Mouse (Mus musculus) MEL (cell line): ENCODE results near the gene Tmcc3. TPM values are rescaled to one million over a fixed set of nuclear protein-coding genes. Genes with fewer than 3 reads are reported as not detected.
A peak's percentile ranks its signal among the peaks of the same experiment; 100 is the strongest.
"Not testable (repeated sequence)": the region's sequence is repeated elsewhere in the genome, so short reads cannot be mapped to it uniquely, and the experiment has no call there.

Experiments used
- DNase-seq: peaks from one replicate; pipeline ENCODE4 v3.0.0; 2011; ENCODE audit warnings: low read depth, low spot score
- H3K27ac ChIP-seq: 2 replicates; pipeline ENCODE4 v1.5.1; 2012; ENCODE audit warnings: low read depth, mild to moderate bottlenecking, control low read depth, low read length, moderate library complexity; ENCODE audit not compliant: control insufficient read depth
- H3K27me3 ChIP-seq, 2 experiments: fragments of 150-350 bp in 1 of 2; sonication (generic) in 1 of 2; 2 replicates each; pipeline ENCODE4 v1.6.1; 2012; ENCODE audit warnings: low read length in 2 of 2, mild to moderate bottlenecking in 2 of 2, improper control_type of control experiment in 1 of 2, moderate library complexity in 1 of 2; ENCODE audit not compliant: insufficient read depth in 2 of 2, control insufficient read depth in 1 of 2
- H3K36me3 ChIP-seq, 2 experiments: 2 replicates each; pipeline ENCODE4 v1.6.1; 2012 to 2014; ENCODE audit warnings: low read length in 2 of 2, improper control_type of control experiment in 1 of 2, inconsistent platforms in 1 of 2, mild to moderate bottlenecking in 1 of 2; ENCODE audit not compliant: insufficient read depth in 2 of 2, control insufficient read depth in 1 of 2
- H3K4me1 ChIP-seq, 2 experiments: fragments of 150-350 bp in 1 of 2; sonication (generic) in 1 of 2; 2 replicates each; pipeline ENCODE4 v1.6.1; 2012; ENCODE audit warnings: low read length in 2 of 2, improper control_type of control experiment in 1 of 2, mild to moderate bottlenecking in 1 of 2; ENCODE audit not compliant: insufficient read depth in 2 of 2, control insufficient read depth in 1 of 2
- H3K4me3 ChIP-seq, 2 experiments: fragments of 150-350 bp in 1 of 2; sonication (generic) in 1 of 2; 2 replicates each; pipeline ENCODE4 v1.5.1; 2012; ENCODE audit warnings: low read depth in 2 of 2, low read length in 2 of 2, mild to moderate bottlenecking in 2 of 2, moderate library complexity in 2 of 2, control low read depth in 1 of 2, improper control_type of control experiment in 1 of 2; ENCODE audit not compliant: control insufficient read depth in 1 of 2, insufficient read depth in 1 of 2
- H3K79me2 ChIP-seq: 2 replicates; pipeline ENCODE4 v1.6.1; 2012; ENCODE audit warnings: mild to moderate bottlenecking, low read length, moderate library complexity; ENCODE audit not compliant: control insufficient read depth, poor library complexity, insufficient read depth
- H3K9ac ChIP-seq: 2 replicates; pipeline ENCODE4 v1.6.1; 2012; ENCODE audit warnings: low read depth, mild to moderate bottlenecking, control low read depth, low read length, moderate library complexity; ENCODE audit not compliant: control insufficient read depth, poor library complexity, severe bottlenecking
- H3K9me3 ChIP-seq: fragments of 150-350 bp; sonication (generic); replicated peaks from 2 replicates; pipeline ENCODE4 v1.6.1; 2012; ENCODE audit warnings: mild to moderate bottlenecking, low read length, improper control_type of control experiment, moderate library complexity; ENCODE audit not compliant: insufficient read depth
- ELF1 ChIP-seq: IDR thresholded peaks from 2 replicates; pipeline ENCODE4 v1.6.1; 2014; ENCODE audit warnings: low read depth, mild to moderate bottlenecking, inconsistent platforms, low read length, improper control_type of control experiment, moderate library complexity
- ETS1 ChIP-seq: IDR thresholded peaks from 2 replicates; pipeline ENCODE4 v1.6.1; 2012; ENCODE audit warnings: low read depth, mild to moderate bottlenecking, inconsistent platforms, low read length, improper control_type of control experiment, moderate library complexity
- MXI1 ChIP-seq: IDR thresholded peaks from 2 replicates; pipeline ENCODE4 v1.6.1; 2011; ENCODE audit warnings: mild to moderate bottlenecking, low read depth, low read length, improper control_type of control experiment
- NRF1 ChIP-seq: IDR thresholded peaks from 2 replicates; pipeline ENCODE4 v1.6.1; 2014; ENCODE audit warnings: low read depth, mild to moderate bottlenecking, inconsistent platforms, low read length, improper control_type of control experiment, moderate library complexity; ENCODE audit not compliant: poor library complexity, insufficient read depth, severe bottlenecking
- POLR2A ChIP-seq, 2 experiments: IDR thresholded peaks; 2 replicates each; pipeline ENCODE4 v1.6.1; 2011 to 2012; ENCODE audit warnings: low read length in 2 of 2, mild to moderate bottlenecking in 2 of 2, control low read depth in 1 of 2, improper control_type of control experiment in 1 of 2, low read depth in 1 of 2, moderate library complexity in 1 of 2; ENCODE audit not compliant: control insufficient read depth in 1 of 2, insufficient read depth in 1 of 2, poor library complexity in 1 of 2
- SIN3A ChIP-seq: IDR thresholded peaks from 2 replicates; pipeline ENCODE4 v1.6.1; 2012; ENCODE audit warnings: low read length, improper control_type of control experiment, inconsistent platforms
- TBP ChIP-seq: IDR thresholded peaks from 2 replicates; pipeline ENCODE4 v1.8.0; 2011; ENCODE audit warnings: low read depth, low read length, improper control_type of control experiment
- USF2 ChIP-seq, 2 experiments: IDR thresholded peaks; 2 replicates each; pipeline ENCODE4 v1.6.1; 2011 to 2012; ENCODE audit warnings: improper control_type of control experiment in 2 of 2, low read length in 2 of 2, borderline replicate concordance in 1 of 2, inconsistent platforms in 1 of 2, low read depth in 1 of 2, mild to moderate bottlenecking in 1 of 2; ENCODE audit not compliant: insufficient read depth in 1 of 2
- polyA plus RNA-seq, 2 experiments: library from polyadenylated mRNA; stranded (reverse) in 1 of 2; unstranded in 1 of 2; fragments of >175 nt in 1 of 2; fragments of >200 nt in 1 of 2; gene quantifications; 2 replicates each; pipeline versions ENCODE4 v1.2.1 to v1.2.4; 2012; ENCODE audit warnings: low replicate concordance in 2 of 2, low read depth in 1 of 2; ENCODE audit not compliant: insufficient read length in 2 of 2, insufficient read depth in 1 of 2, missing spikeins in 1 of 2
- total RNA-seq: library from RNA; depleted of rRNA; stranded (reverse); fragments of 300-350 nt; gene quantifications from 2 replicates; pipeline ENCODE4 v1.2.3, GENCODE M21; 2012

The Tmcc3 gene
- total and polyA plus RNA-seq, 3 experiments, result 1.3 to 2.6 TPM; not detected in 1

DNA sequence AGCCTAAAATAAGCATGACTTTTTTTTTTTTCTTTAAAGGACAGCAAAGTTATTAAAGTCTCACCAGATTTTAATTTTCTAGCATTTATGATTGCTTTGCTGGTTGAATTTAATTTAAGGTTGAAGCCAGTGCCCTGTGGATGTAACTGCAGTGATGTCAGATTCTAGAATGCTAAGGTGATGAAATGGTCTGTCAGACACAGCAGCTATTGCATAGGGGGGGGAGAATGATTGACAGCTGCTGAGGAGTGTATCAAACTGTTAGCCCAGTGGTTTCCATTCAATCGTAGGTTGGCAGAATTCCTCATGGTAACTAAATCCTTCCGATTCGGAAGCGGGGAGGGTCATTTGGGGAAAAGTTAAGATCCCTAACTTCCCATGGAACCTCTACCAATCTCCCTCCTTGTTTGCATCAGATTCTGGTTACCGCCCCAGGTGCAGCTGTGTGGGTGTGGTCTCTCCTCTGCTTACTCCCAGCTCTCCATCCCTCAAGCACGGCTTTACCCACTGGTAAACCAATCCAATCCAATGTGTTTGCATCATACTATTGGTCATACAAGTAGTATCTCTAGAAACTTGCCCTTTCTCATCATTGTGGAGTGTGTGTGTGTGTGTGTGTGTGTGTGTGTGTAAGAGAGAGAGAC lies 221.5 kb downstream of the Tmcc3 start:
- no peak overlapping the region for H3K9ac ChIP-seq
- peaks cover 0 to 3% of the 10 kb centered on the region in 2 experiments; a peak in 3 of 4 replicates for H3K36me3 ChIP-seq
- DNase-seq, result no peak
- H3K4me1 ChIP-seq, result peaks cover 2 to 14% of the 10 kb centered on the region in 2 experiments; a peak in 3 of 4 replicates
- H3K27ac ChIP-seq, result no peak overlapping the region
- H3K9me3 ChIP-seq, result no peaks in the 10 kb centered on the region
- no peaks in the 10 kb centered on the region for H3K79me2 ChIP-seq
- H3K27me3 ChIP-seq, result no peaks in the 10 kb centered on the region
- H3K4me3 ChIP-seq, result no peak overlapping the region
- no peak for TF ChIP-seq ELF1
- TF ChIP-seq POLR2A (IDR thresholded peaks at IDR 0.05; ENCODE audit: control insufficient read depth in 1 of 2, insufficient read depth in 1 of 2, low read depth in 1 of 2, low read length in 2 of 2, poor library complexity in 1 of 2), result no peak
- no peak for TF ChIP-seq NRF1
- TF ChIP-seq TBP, result no peak
- no peak for TF ChIP-seq SIN3A

DNA sequence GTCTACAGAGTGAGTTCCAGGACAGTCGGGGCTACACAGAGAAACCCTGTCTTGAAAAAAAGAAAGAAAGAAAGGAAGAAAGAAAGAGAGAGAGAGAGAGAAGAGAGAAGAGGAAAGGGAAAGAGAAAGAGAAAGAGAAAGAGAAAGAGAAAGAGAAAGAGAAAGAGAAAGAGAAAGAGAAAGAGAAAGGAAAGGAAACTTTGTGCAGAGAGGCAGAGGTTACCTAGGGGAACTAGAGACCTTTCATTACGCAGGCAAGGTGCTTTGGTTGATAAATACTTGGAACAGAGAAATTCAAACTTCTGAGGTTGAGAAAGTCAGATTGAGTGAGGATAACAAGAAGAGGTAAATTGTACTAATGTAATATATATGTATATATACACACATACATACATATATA lies 226.9 kb downstream of the Tmcc3 start:
- not testable (repeated sequence) for H3K27ac ChIP-seq, H3K36me3 ChIP-seq, H3K4me1 ChIP-seq, DNase-seq, H3K9me3 ChIP-seq, H3K79me2 ChIP-seq, H3K4me3 ChIP-seq, H3K27me3 ChIP-seq, H3K9ac ChIP-seq
- TF ChIP-seq ETS1 (0 out of 2 replicates have a peak, but pooled peaks have one; percentile 10), MXI1 (0 out of 2 replicates have a peak, but pooled peaks have one; percentile 12)

GRCm38 (mm10) chr10:94540241-94540640 lies 228.5 kb downstream of the Tmcc3 start:
- H3K27me3 ChIP-seq, result no peaks in the 10 kb centered on the region
- no peaks in the 10 kb centered on the region; a peak in 1 of 4 replicates for H3K36me3 ChIP-seq
- no peak for DNase-seq
- no peak for TF ChIP-seq USF2 (IDR thresholded peaks at IDR 0.05; ENCODE audit: borderline replicate concordance in 1 of 2, insufficient read depth in 1 of 2, low read depth in 1 of 2, low read length in 2 of 2)
- H3K4me1 ChIP-seq, result peaks cover 0 to 6% of the 10 kb centered on the region in 2 experiments; a peak in 2 of 4 replicates
- no peak overlapping the region for H3K9ac ChIP-seq
- H3K79me2 ChIP-seq, result no peaks in the 10 kb centered on the region
- no peak overlapping the region for H3K4me3 ChIP-seq
- H3K27ac ChIP-seq, result no peak overlapping the region
- H3K9me3 ChIP-seq, result no peaks in the 10 kb centered on the region
